Mouse (Mus musculus): ENCODE data around the gene Ifna15. TPM values are rescaled to one million over a fixed set of nuclear protein-coding genes. Genes with fewer than 3 reads are reported as not detected.
A peak's percentile ranks its signal among the peaks of the same experiment; 100 is the strongest.
"Not testable (repeated sequence)": the region's sequence is repeated elsewhere in the genome, so short reads cannot be mapped to it uniquely, and the experiment has no call there.

The Ifna15 gene
- polyA plus RNA-seq (2015; fragmentation: Nextera tagmentation; extraction: Ambion mirVana) = not detected in 2 replicates

GRCm38 (mm10) chr4:88558145-88558544, at the start of gene Ifna15:
Gene Ifna15, minus strand, starts transcription at chr4:88558245.
- not testable (repeated sequence) for H3K4me2 ChIP-seq (ENCODE audit: low read depth, low read length); H3K4me3 ChIP-seq (replicated peaks; ENCODE audit: low read length); ATAC-seq (ENCODE audit: insufficient read depth, low FRiP score)

GRCm38 (mm10) chr4:88603276-88603675, 45.2 kb upstream of the Ifna15 start, which contains the start of gene Ifna12:
Gene Ifna12, minus strand, starts transcription at chr4:88603376.
- no peaks in the 10 kb centered on the region for H3K27me3 ChIP-seq (ENCODE audit: control insufficient read depth, insufficient read depth, low read length)
- no peaks in the 10 kb centered on the region for H3K9me3 ChIP-seq (replicated peaks; ENCODE audit: control insufficient read depth, low read length)
- H3K27ac ChIP-seq (ENCODE audit: low read length) = no peak within 1 kb of the TSS
- no peak within 1 kb of the TSS for H3K4me2 ChIP-seq (ENCODE audit: low read depth, low read length)
- H3K9ac ChIP-seq (ENCODE audit: low read length) = no peak within 1 kb of the TSS
- H3K36me3 ChIP-seq (ENCODE audit: control insufficient read depth, insufficient read depth, low read length) = no peaks in the 10 kb centered on the region
- no peak for ATAC-seq (ENCODE audit: insufficient read depth, low FRiP score)
- no peak within 1 kb of the TSS for H3K4me3 ChIP-seq (replicated peaks; ENCODE audit: low read length)
- H3K4me1 ChIP-seq (ENCODE audit: control insufficient read depth, insufficient read depth, low read length) = no peaks in the 10 kb centered on the region

More at GRCm38 (mm10) chr4:88558145-88558544, at the start of gene Ifna15:
- H3K36me3 ChIP-seq (ENCODE audit: control insufficient read depth, insufficient read depth, low read length); H3K27me3 ChIP-seq (ENCODE audit: control insufficient read depth, insufficient read depth, low read length); H3K27ac ChIP-seq (ENCODE audit: low read length); H3K4me1 ChIP-seq (ENCODE audit: control insufficient read depth, insufficient read depth, low read length); H3K9me3 ChIP-seq (replicated peaks; ENCODE audit: control insufficient read depth, low read length); H3K9ac ChIP-seq (ENCODE audit: low read length): not testable (repeated sequence)

DNA sequence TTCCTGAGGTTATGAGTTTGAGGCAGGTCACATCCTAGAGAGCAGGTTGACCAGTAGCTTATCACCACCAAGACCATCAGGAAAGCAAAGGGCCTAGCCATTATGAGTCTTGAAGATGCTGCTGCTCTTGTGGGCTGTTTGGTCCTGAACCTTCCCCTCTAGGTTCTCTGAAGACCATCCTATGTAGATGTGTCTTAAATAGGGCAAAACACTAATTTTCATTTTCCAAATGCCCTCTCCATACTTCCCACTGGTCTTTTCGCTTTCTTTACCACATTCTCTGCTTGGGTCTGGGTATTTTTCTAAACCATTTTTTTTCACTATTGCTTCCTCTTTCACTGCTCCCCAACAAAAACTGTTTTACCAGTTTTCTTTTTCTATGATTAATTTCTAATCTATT, 34.2 kb upstream of the Ifna15 start, which contains the start of gene Ifna9:
TSS of gene Ifna9 (minus strand) at position 101 of the 400 bp plus-strand sequence.
- Histone ChIP-seq H3K9ac (ENCODE audit: low read length) (no peak within 1 kb of the TSS), H3K4me2 (ENCODE audit: low read depth, low read length) (no peak within 1 kb of the TSS), H3K4me1 (ENCODE audit: control insufficient read depth, insufficient read depth, low read length) (no peaks in the 10 kb centered on the region), H3K27me3 (ENCODE audit: control insufficient read depth, insufficient read depth, low read length) (no peaks in the 10 kb centered on the region), H3K27ac (ENCODE audit: low read length) (no peak within 1 kb of the TSS), H3K4me3 (replicated peaks; ENCODE audit: low read length) (no peak within 1 kb of the TSS), H3K9me3 (replicated peaks; ENCODE audit: control insufficient read depth, low read length) (no peaks in the 10 kb centered on the region), H3K36me3 (ENCODE audit: control insufficient read depth, insufficient read depth, low read length) (no peaks in the 10 kb centered on the region)
- ATAC-seq (ENCODE audit: insufficient read depth, low FRiP score) = no peak
- WGBS = 86% methylated on average over 1 of the region's 1 CpGs

GRCm38 (mm10) chr4:88571698-88572097, 13.7 kb upstream of the Ifna15 start, which contains the start of gene Ifna14:
Gene Ifna14, minus strand, starts transcription at chr4:88571798.
- Histone ChIP-seq H3K4me2 (ENCODE audit: low read depth, low read length) (no peak within 1 kb of the TSS), H3K27me3 (ENCODE audit: control insufficient read depth, insufficient read depth, low read length) (no peaks in the 10 kb centered on the region), H3K27ac (ENCODE audit: low read length) (no peak within 1 kb of the TSS), H3K36me3 (ENCODE audit: control insufficient read depth, insufficient read depth, low read length) (no peaks in the 10 kb centered on the region), H3K4me1 (ENCODE audit: control insufficient read depth, insufficient read depth, low read length) (no peaks in the 10 kb centered on the region), H3K9me3 (replicated peaks; ENCODE audit: control insufficient read depth, low read length) (no peaks in the 10 kb centered on the region), H3K9ac (ENCODE audit: low read length) (no peak within 1 kb of the TSS), H3K4me3 (replicated peaks; ENCODE audit: low read length) (no peak within 1 kb of the TSS)
- WGBS = 83% methylated on average over 1 of the region's 1 CpGs
- no peak for ATAC-seq (ENCODE audit: insufficient read depth, low FRiP score)

DNA sequence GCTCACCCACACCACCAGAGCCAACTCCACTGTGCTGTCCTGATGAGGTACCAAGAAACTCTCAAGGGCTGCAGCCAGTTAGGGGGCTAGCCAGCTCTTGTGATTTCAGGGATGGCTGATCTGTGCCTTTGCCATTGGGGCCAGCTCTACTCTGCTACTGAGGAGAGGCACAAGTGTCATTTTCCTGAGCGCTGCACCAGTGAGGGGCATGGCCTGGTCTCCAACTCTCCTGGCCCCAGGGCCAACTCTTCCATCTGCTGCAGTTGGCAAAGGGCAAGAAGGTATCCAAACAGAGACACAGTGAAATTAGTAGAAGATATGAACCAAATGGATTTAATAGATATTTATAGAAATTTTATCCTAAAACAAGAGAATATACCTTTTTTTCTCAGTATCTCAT, 3.7 kb upstream of the Ifna15 start:
- Histone ChIP-seq H3K4me2 (ENCODE audit: low read depth, low read length) (no peak overlapping the region), H3K27ac (ENCODE audit: low read length) (no peak overlapping the region), H3K27me3 (ENCODE audit: control insufficient read depth, insufficient read depth, low read length) (no peaks in the 10 kb centered on the region), H3K4me1 (ENCODE audit: control insufficient read depth, insufficient read depth, low read length) (no peaks in the 10 kb centered on the region), H3K36me3 (ENCODE audit: control insufficient read depth, insufficient read depth, low read length) (no peaks in the 10 kb centered on the region), H3K9me3 (replicated peaks; ENCODE audit: control insufficient read depth, low read length) (no peaks in the 10 kb centered on the region), H3K4me3 (replicated peaks; ENCODE audit: low read length) (no peak overlapping the region), H3K9ac (ENCODE audit: low read length) (no peak overlapping the region)
- ATAC-seq (ENCODE audit: insufficient read depth, low FRiP score) = no peak
- 96% methylated on average over 1 of the region's 1 CpGs for WGBS

DNA sequence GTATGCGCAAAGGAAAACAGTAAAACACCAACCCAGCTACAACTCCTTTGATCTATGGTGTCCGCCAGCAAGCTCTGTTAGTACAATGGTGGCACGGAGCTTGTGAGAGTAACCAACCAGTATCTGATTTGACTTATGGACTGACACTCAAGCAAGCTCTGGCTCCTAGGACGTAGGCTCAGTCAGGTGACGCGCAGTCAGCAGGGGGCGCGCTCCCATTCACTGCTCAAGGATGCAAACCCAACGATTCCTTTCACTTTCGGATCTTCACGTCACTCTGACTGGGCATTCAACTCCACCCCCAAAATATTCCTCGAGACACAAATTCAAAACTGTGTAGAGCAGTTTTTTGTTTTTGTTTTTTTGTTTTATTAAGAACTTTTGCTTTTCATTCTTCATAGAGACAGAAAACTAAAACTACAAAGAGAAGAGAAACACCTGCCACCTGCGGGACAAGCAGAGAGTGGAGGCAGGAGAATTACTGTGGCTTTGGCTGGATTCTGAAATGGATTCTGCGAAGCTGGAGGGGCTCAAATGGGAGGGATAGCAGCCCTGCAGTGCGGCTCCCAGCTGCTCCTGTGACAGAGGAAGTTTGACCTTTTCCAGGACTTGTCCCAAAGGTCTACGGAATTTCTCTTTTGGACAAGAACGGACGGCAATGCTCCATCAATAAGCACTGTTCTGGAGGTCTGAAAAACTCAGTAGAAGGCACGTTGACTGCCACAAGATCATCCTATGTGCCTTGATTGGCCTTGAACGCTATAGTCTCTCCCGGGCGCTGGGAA, 7.7 kb downstream of the Ifna15 start:
- 26% methylated on average over 22 of the region's 22 CpGs for WGBS
- peak overlapping the region; percentile 77 for H3K4me2 ChIP-seq (ENCODE audit: low read depth, low read length)
- H3K9ac ChIP-seq (ENCODE audit: low read length) = peak overlapping the region; percentile 59
- H3K27ac ChIP-seq (ENCODE audit: low read length) = no peak overlapping the region
- no peaks in the 10 kb centered on the region for H3K36me3 ChIP-seq (ENCODE audit: control insufficient read depth, insufficient read depth, low read length)
- peak; percentile 72 for ATAC-seq (ENCODE audit: insufficient read depth, low FRiP score)
- H3K4me3 ChIP-seq (replicated peaks; ENCODE audit: low read length) = peak overlapping the region; percentile 46
- no peaks in the 10 kb centered on the region for H3K27me3 ChIP-seq (ENCODE audit: control insufficient read depth, insufficient read depth, low read length)
- no peaks in the 10 kb centered on the region for H3K9me3 ChIP-seq (replicated peaks; ENCODE audit: control insufficient read depth, low read length)
- H3K4me1 ChIP-seq (ENCODE audit: control insufficient read depth, insufficient read depth, low read length) = peaks cover 4% of the 10 kb centered on the region

- Histone ChIP-seq H3K4me1 (ENCODE audit: control insufficient read depth, insufficient read depth, low read length) (peaks cover 4% of the 10 kb centered on the region), H3K27me3 (ENCODE audit: control insufficient read depth, insufficient read depth, low read length) (no peaks in the 10 kb centered on the region), H3K4me3 (replicated peaks; ENCODE audit: low read length) (no peak overlapping the region), H3K36me3 (ENCODE audit: control insufficient read depth, insufficient read depth, low read length) (no peaks in the 10 kb centered on the region), H3K9ac (ENCODE audit: low read length) (no peak overlapping the region), H3K4me2 (ENCODE audit: low read depth, low read length) (no peak overlapping the region), H3K9me3 (replicated peaks; ENCODE audit: control insufficient read depth, low read length) (no peaks in the 10 kb centered on the region), H3K27ac (ENCODE audit: low read length) (no peak overlapping the region)
- WGBS = 64% methylated on average over 1 of the region's 1 CpGs
- no peak for ATAC-seq (ENCODE audit: insufficient read depth, low FRiP score)
Measured at GRCm38 (mm10) chr4:88547986-88548385, 10.1 kb downstream of the Ifna15 start.

- Histone ChIP-seq H3K4me1 (ENCODE audit: control insufficient read depth, insufficient read depth, low read length) (no peaks in the 10 kb centered on the region), H3K27ac (ENCODE audit: low read length) (no peak overlapping the region), H3K36me3 (ENCODE audit: control insufficient read depth, insufficient read depth, low read length) (no peaks in the 10 kb centered on the region), H3K27me3 (ENCODE audit: control insufficient read depth, insufficient read depth, low read length) (no peaks in the 10 kb centered on the region), H3K4me3 (replicated peaks; ENCODE audit: low read length) (no peak overlapping the region), H3K9me3 (replicated peaks; ENCODE audit: control insufficient read depth, low read length) (no peaks in the 10 kb centered on the region), H3K4me2 (ENCODE audit: low read depth, low read length) (no peak overlapping the region), H3K9ac (ENCODE audit: low read length) (no peak overlapping the region)
- 47% methylated on average over 2 of the region's 2 CpGs for WGBS
- no peak for ATAC-seq (ENCODE audit: insufficient read depth, low FRiP score)
Measured at GRCm38 (mm10) chr4:88543649-88544234, 14.3 kb downstream of the Ifna15 start.

DNA sequence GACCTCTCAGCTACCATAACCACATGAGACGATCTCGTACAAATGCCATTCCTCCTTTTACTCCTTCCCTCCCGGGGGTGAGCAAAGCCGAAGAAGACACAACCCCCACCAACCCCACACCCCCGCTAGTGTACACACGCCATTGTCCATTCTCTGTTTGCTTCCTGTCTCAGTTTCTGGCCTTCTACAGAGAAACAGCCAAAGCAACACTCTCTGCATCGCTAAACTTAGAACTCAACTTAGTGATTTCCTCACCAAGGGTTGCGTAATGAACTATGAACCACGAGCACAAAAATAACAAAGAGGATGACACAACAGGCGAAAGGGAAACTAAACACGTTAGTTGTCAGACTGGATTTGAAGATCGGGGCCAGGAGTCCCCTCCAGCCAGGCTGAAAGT, 20.7 kb downstream of the Ifna15 start:
- WGBS = 49% methylated on average over 12 of the region's 12 CpGs
- H3K9ac ChIP-seq (ENCODE audit: low read length) = no peak overlapping the region
- no peaks in the 10 kb centered on the region for H3K36me3 ChIP-seq (ENCODE audit: control insufficient read depth, insufficient read depth, low read length)
- 0 out of 2 replicates have a peak, but pooled peaks cover 4% of the 10 kb centered on the region for H3K4me1 ChIP-seq (ENCODE audit: control insufficient read depth, insufficient read depth, low read length)
- no peak for ATAC-seq (ENCODE audit: insufficient read depth, low FRiP score)
- peak overlapping the region; percentile 43; the same call in 1 of the 2 replicates for H3K27ac ChIP-seq (ENCODE audit: low read length)
- H3K4me2 ChIP-seq (ENCODE audit: low read depth, low read length) = peak overlapping the region; percentile 22
- H3K9me3 ChIP-seq (replicated peaks; ENCODE audit: control insufficient read depth, low read length) = no peaks in the 10 kb centered on the region
- no peak overlapping the region for H3K4me3 ChIP-seq (replicated peaks; ENCODE audit: low read length)
- no peaks in the 10 kb centered on the region for H3K27me3 ChIP-seq (ENCODE audit: control insufficient read depth, insufficient read depth, low read length)
